Mouse (Mus musculus): Measurements from ENCODE around the gene Rhot1. TPM values are rescaled to one million over a fixed set of nuclear protein-coding genes. Genes with fewer than 3 reads are reported as not detected.

Gene Rhot1
- polyA plus RNA-seq, 1 experiment from 2014 or later = 56.0 TPM

GRCm38 (mm10) chr11:80275011-80275410 is 66.2 kb downstream of the Rhot1 start:
- Histone ChIP-seq H3K27ac (no peak overlapping the region), H3K9me3 (peaks cover 3% of the 10 kb centered on the region; the same call in 1 of the 2 replicates), H3K4me1 (replicated peaks) (no peaks in the 10 kb centered on the region), H3K36me3 (no peaks in the 10 kb centered on the region), H3K27me3 (ENCODE audit: insufficient read depth, poor library complexity, severe bottlenecking) (no peaks in the 10 kb centered on the region), H3K4me3 (no peak overlapping the region)
- no peak for DNase-seq (ENCODE audit: low spot score)
- 66% methylated on average over 3 of the region's 3 CpGs for WGBS

- no peak overlapping the region for H3K27ac ChIP-seq
- 73% methylated on average over 2 of the region's 2 CpGs for WGBS
- H3K4me1 ChIP-seq (replicated peaks) = no peaks in the 10 kb centered on the region
- no peak for DNase-seq (ENCODE audit: low spot score)
- H3K4me3 ChIP-seq = no peak overlapping the region
- no peaks in the 10 kb centered on the region for H3K36me3 ChIP-seq
- H3K27me3 ChIP-seq (ENCODE audit: insufficient read depth, poor library complexity, severe bottlenecking) = no peaks in the 10 kb centered on the region
- peaks cover 3% of the 10 kb centered on the region; the same call in 1 of the 2 replicates for H3K9me3 ChIP-seq
These were observed 69.2 kb downstream of the Rhot1 start for GRCm38 (mm10) chr11:80278054-80278453.

- H3K4me1 ChIP-seq (replicated peaks) = peaks cover 7% of the 10 kb centered on the region
- DNase-seq (ENCODE audit: low spot score) = no peak
- no peak overlapping the region for H3K4me3 ChIP-seq
- H3K36me3 ChIP-seq = no peaks in the 10 kb centered on the region
- H3K27ac ChIP-seq = no peak overlapping the region
- no peaks in the 10 kb centered on the region for H3K27me3 ChIP-seq (ENCODE audit: insufficient read depth, poor library complexity, severe bottlenecking)
- H3K9me3 ChIP-seq = no peaks in the 10 kb centered on the region
- WGBS = 80% methylated on average over 3 of the region's 3 CpGs
These were observed 75.0 kb downstream of the Rhot1 start for GRCm38 (mm10) chr11:80283786-80284185.

GRCm38 (mm10) chr11:80284641-80285040 is 75.8 kb downstream of the Rhot1 start:
- Histone ChIP-seq H3K4me1 (replicated peaks) (peaks cover 11% of the 10 kb centered on the region), H3K9me3 (no peaks in the 10 kb centered on the region), H3K4me3 (no peak overlapping the region), H3K27ac (no peak overlapping the region), H3K27me3 (ENCODE audit: insufficient read depth, poor library complexity, severe bottlenecking) (no peaks in the 10 kb centered on the region), H3K36me3 (no peaks in the 10 kb centered on the region)
- WGBS = 55% methylated on average over 6 of the region's 6 CpGs
- no peak for DNase-seq (ENCODE audit: low spot score)

GRCm38 (mm10) chr11:80287150-80287549 is 78.3 kb downstream of the Rhot1 start:
- H3K9me3 ChIP-seq = 0 out of 2 replicates have a peak, but pooled peaks cover 4% of the 10 kb centered on the region
- H3K4me3 ChIP-seq = no peak overlapping the region
- no peaks in the 10 kb centered on the region for H3K36me3 ChIP-seq
- peaks cover 23% of the 10 kb centered on the region for H3K4me1 ChIP-seq (replicated peaks)
- no peaks in the 10 kb centered on the region for H3K27me3 ChIP-seq (ENCODE audit: insufficient read depth, poor library complexity, severe bottlenecking)
- DNase-seq (ENCODE audit: low spot score) = peak; percentile 76
- H3K27ac ChIP-seq = no peak overlapping the region
- WGBS = 21% methylated on average over 5 of the region's 5 CpGs

GRCm38 (mm10) chr11:80289701-80290445 is 81.1 kb downstream of the Rhot1 start:
- Histone ChIP-seq H3K4me3 (peak overlapping the region; percentile 51), H3K27me3 (ENCODE audit: insufficient read depth, poor library complexity, severe bottlenecking) (peaks cover 7% of the 10 kb centered on the region; the same call in 1 of the 2 replicates), H3K9me3 (0 out of 2 replicates have a peak, but pooled peaks cover 4% of the 10 kb centered on the region), H3K27ac (peak overlapping the region; percentile 75), H3K36me3 (no peaks in the 10 kb centered on the region), H3K4me1 (replicated peaks) (peaks cover 29% of the 10 kb centered on the region)
- peak; percentile 59 for DNase-seq (ENCODE audit: low spot score)
- 3% methylated on average over 23 of the region's 23 CpGs for WGBS

- Histone ChIP-seq H3K36me3 (no peaks in the 10 kb centered on the region), H3K27ac (no peak overlapping the region), H3K9me3 (0 out of 2 replicates have a peak, but pooled peaks cover 4% of the 10 kb centered on the region), H3K27me3 (ENCODE audit: insufficient read depth, poor library complexity, severe bottlenecking) (peaks cover 18% of the 10 kb centered on the region), H3K4me3 (no peak overlapping the region), H3K4me1 (replicated peaks) (peaks cover 39% of the 10 kb centered on the region)
- 89% methylated on average over 2 of the region's 2 CpGs for WGBS
- no peak for DNase-seq (ENCODE audit: low spot score)
These were observed 82.2 kb downstream of the Rhot1 start for GRCm38 (mm10) chr11:80291004-80291403.

GRCm38 (mm10) chr11:80292463-80292862 is 83.6 kb downstream of the Rhot1 start:
- 56% methylated on average over 7 of the region's 7 CpGs for WGBS
- DNase-seq (ENCODE audit: low spot score) = peak; percentile 33
- no peaks in the 10 kb centered on the region for H3K36me3 ChIP-seq
- H3K27ac ChIP-seq = peak overlapping the region; percentile 82
- H3K9me3 ChIP-seq = 0 out of 2 replicates have a peak, but pooled peaks cover 4% of the 10 kb centered on the region
- no peak overlapping the region for H3K4me3 ChIP-seq
- peaks cover 32% of the 10 kb centered on the region for H3K27me3 ChIP-seq (ENCODE audit: insufficient read depth, poor library complexity, severe bottlenecking)
- peaks cover 39% of the 10 kb centered on the region for H3K4me1 ChIP-seq (replicated peaks)

- 15% methylated on average over 9 of the region's 9 CpGs for WGBS
- Histone ChIP-seq H3K9me3 (0 out of 2 replicates have a peak, but pooled peaks cover 4% of the 10 kb centered on the region), H3K27me3 (ENCODE audit: insufficient read depth, poor library complexity, severe bottlenecking) (peaks cover 53% of the 10 kb centered on the region), H3K27ac (no peak overlapping the region), H3K4me3 (no peak overlapping the region), H3K4me1 (replicated peaks) (peaks cover 45% of the 10 kb centered on the region), H3K36me3 (no peaks in the 10 kb centered on the region)
- no peak for DNase-seq (ENCODE audit: low spot score)
These were observed 86.2 kb downstream of the Rhot1 start for GRCm38 (mm10) chr11:80295066-80295465.

GRCm38 (mm10) chr11:80295785-80296184 is 87.0 kb downstream of the Rhot1 start:
- H3K36me3 ChIP-seq = no peaks in the 10 kb centered on the region
- no peak overlapping the region for H3K27ac ChIP-seq
- no peak overlapping the region for H3K4me3 ChIP-seq
- H3K27me3 ChIP-seq (ENCODE audit: insufficient read depth, poor library complexity, severe bottlenecking) = peaks cover 60% of the 10 kb centered on the region
- WGBS = 32% methylated on average over 14 of the region's 14 CpGs
- 0 out of 2 replicates have a peak, but pooled peaks cover 4% of the 10 kb centered on the region for H3K9me3 ChIP-seq
- peaks cover 46% of the 10 kb centered on the region for H3K4me1 ChIP-seq (replicated peaks)
- DNase-seq (ENCODE audit: low spot score) = no peak

GRCm38 (mm10) chr11:80299513-80300235 is 90.9 kb downstream of the Rhot1 start:
- Histone ChIP-seq H3K27me3 (ENCODE audit: insufficient read depth, poor library complexity, severe bottlenecking) (peaks cover 81% of the 10 kb centered on the region), H3K4me1 (replicated peaks) (peaks cover 60% of the 10 kb centered on the region), H3K9me3 (peaks cover 4% of the 10 kb centered on the region; the same call in 1 of the 2 replicates), H3K4me3 (peak overlapping the region; percentile 79), H3K36me3 (peaks cover 10% of the 10 kb centered on the region; the same call in 1 of the 2 replicates), H3K27ac (peak overlapping the region; percentile 90; the same call in 1 of the 2 replicates)
- WGBS = 6% methylated on average over 12 of the region's 12 CpGs
- no peak for DNase-seq (ENCODE audit: low spot score)

GRCm38 (mm10) chr11:80300551-80301315 is 91.9 kb downstream of the Rhot1 start, which contains the start of gene Rhbdl3:
Gene Rhbdl3 (plus strand): TSS chr11:80300912.
- Histone ChIP-seq H3K27me3 (ENCODE audit: insufficient read depth, poor library complexity, severe bottlenecking) (peaks cover 72% of the 10 kb centered on the region), H3K27ac (peak within 1 kb of the TSS; percentile 90), H3K36me3 (peaks cover 21% of the 10 kb centered on the region), H3K4me3 (peak within 1 kb of the TSS; percentile 79), H3K4me1 (replicated peaks) (peaks cover 54% of the 10 kb centered on the region), H3K9me3 (peaks cover 4% of the 10 kb centered on the region; the same call in 1 of the 2 replicates)
- WGBS = 1% methylated on average over 81 of the region's 81 CpGs
- DNase-seq (ENCODE audit: low spot score) = peak; percentile 69
